Mouse (Mus musculus): ENCODE measurements around the gene Lgmn. TPM values are rescaled to one million over a fixed set of nuclear protein-coding genes. Genes with fewer than 3 reads are reported as not detected.

Gene Lgmn
- total and polyA plus RNA-seq, 3 experiments, result 38.5 to 49.9 (median 42.6) TPM

- peaks cover 7 to 10% of the 10 kb centered on the region in 2 experiments for H3K36me3 ChIP-seq (replicated peaks in 1 of 2; ENCODE audit: control insufficient read depth in 1 of 2, insufficient read depth in 1 of 2, low read length in 1 of 2)
- H3K27me3 ChIP-seq (replicated peaks), result peaks cover 2% of the 10 kb centered on the region
- peaks cover 3 to 8% of the 10 kb centered on the region in 2 experiments; a peak in 2 of 4 replicates for H3K4me1 ChIP-seq (ENCODE audit: control insufficient read depth in 1 of 2, insufficient read depth in 2 of 2)
- TF ChIP-seq MAFK (IDR thresholded peaks at IDR 0.05; ENCODE audit: insufficient replicate concordance, low read length) (no peak), HCFC1 (IDR thresholded peaks at IDR 0.05; ENCODE audit: low read depth, low read length) (no peak), UBTF (IDR thresholded peaks at IDR 0.05; ENCODE audit: low read depth, low read length) (no peak), MAZ (IDR thresholded peaks at IDR 0.05; ENCODE audit: low read depth, low read length) (no peak), MXI1 (IDR thresholded peaks at IDR 0.05; ENCODE audit: low read depth, low read length) (no peak), RAD21 (IDR thresholded peaks at IDR 0.05; ENCODE audit: low read depth, low read length) (no peak), ZMIZ1 (IDR thresholded peaks at IDR 0.05; ENCODE audit: low read depth, low read length) (no peak), PAX5 (IDR thresholded peaks at IDR 0.05; ENCODE audit: low read length) (no peak), CTCF (conservative IDR thresholded peaks at IDR 0.05 in 1 of 2, IDR thresholded peaks at IDR 0.05 in 1 of 2; ENCODE audit: low read depth in 2 of 2, low read length in 2 of 2) (no peak), EP300 (IDR thresholded peaks at IDR 0.05; ENCODE audit: low read length) (no peak), CHD1 (IDR thresholded peaks at IDR 0.05; ENCODE audit: low read depth, low read length) (no peak), MAX (IDR thresholded peaks at IDR 0.05; ENCODE audit: low read length) (no peak), USF1 (IDR thresholded peaks at IDR 0.05; ENCODE audit: low read depth, low read length) (no peak), BHLHE40 (IDR thresholded peaks at IDR 0.05; ENCODE audit: low read depth, low read length) (no peak), JUND (conservative IDR thresholded peaks at IDR 0.05; ENCODE audit: low read depth, low read length) (no peak), NRF1 (IDR thresholded peaks at IDR 0.05; ENCODE audit: low read depth, low read length) (no peak)
- no peak for DNase-seq (ENCODE audit: extremely low read depth)
- dilution Hi-C loops (cut with MboI; ENCODE audit: extremely low pct_ligation_motif_present, extremely low pct_unique_long_range_greater_than_20kb, low sequenced_read_pairs), result no loop called here
- no peaks in the 10 kb centered on the region for H3K9me3 ChIP-seq (replicated peaks; ENCODE audit: low read length)
- in situ Hi-C loops (cut with MboI; ENCODE audit: low pct_ligation_motif_present, low pct_unique_long_range_greater_than_20kb, low sequenced_read_pairs), result loop anchor here (5.0 kb wide), 1 partner anchor 486 kb away; no protein-coding TSS in a partner anchor
- H3K4me3 ChIP-seq (replicated peaks in 1 of 3; ENCODE audit: low read depth in 2 of 3, low read length in 2 of 3, poor library complexity in 1 of 3), result no peak overlapping the region
- H3K27ac ChIP-seq (ENCODE audit: insufficient read depth, low read depth), result no peak overlapping the region
- H3K4me2 ChIP-seq (ENCODE audit: insufficient read depth, low read depth, poor library complexity, severe bottlenecking), result no peak overlapping the region
- peaks cover 5% of the 10 kb centered on the region for H3K79me2 ChIP-seq (replicated peaks; ENCODE audit: control insufficient read depth, extremely low read depth, insufficient read depth, poor library complexity, severe bottlenecking)
- H3K9ac ChIP-seq (ENCODE audit: insufficient read depth, low read depth), result no peak overlapping the region
Measured at GRCm38 (mm10) chr12:102468136-102468535, 28.5 kb upstream of the Lgmn start.

- H3K9ac ChIP-seq (ENCODE audit: insufficient read depth, low read depth), result no peak overlapping the region
- no peak overlapping the region for H3K4me2 ChIP-seq (ENCODE audit: insufficient read depth, low read depth, poor library complexity, severe bottlenecking)
- H3K27ac ChIP-seq (ENCODE audit: insufficient read depth, low read depth), result no peak overlapping the region
- H3K4me1 ChIP-seq (ENCODE audit: control insufficient read depth in 1 of 2, insufficient read depth in 2 of 2), result peaks cover 0 to 5% of the 10 kb centered on the region in 2 experiments; a peak in 2 of 4 replicates
- no peaks in the 10 kb centered on the region for H3K9me3 ChIP-seq (replicated peaks; ENCODE audit: low read length)
- in situ Hi-C loops (cut with MboI; ENCODE audit: low pct_ligation_motif_present, low pct_unique_long_range_greater_than_20kb, low sequenced_read_pairs), result loop anchor here (5.0 kb wide), 1 partner anchor 482 kb away; no protein-coding TSS in a partner anchor
- no peak for DNase-seq (ENCODE audit: extremely low read depth)
- dilution Hi-C loops (cut with MboI; ENCODE audit: extremely low pct_ligation_motif_present, extremely low pct_unique_long_range_greater_than_20kb, low sequenced_read_pairs), result no loop called here
- TF ChIP-seq BHLHE40 (IDR thresholded peaks at IDR 0.05; ENCODE audit: low read depth, low read length), result peak; percentile 38; the same call in 1 of the 2 replicates
- peak; percentile 53 for TF ChIP-seq RAD21 (IDR thresholded peaks at IDR 0.05; ENCODE audit: low read depth, low read length)
- no peak for TF ChIP-seq ELF1 (IDR thresholded peaks at IDR 0.05; ENCODE audit: low read depth, low read length)
- TF ChIP-seq CTCF (conservative IDR thresholded peaks at IDR 0.05 in 1 of 2, IDR thresholded peaks at IDR 0.05 in 1 of 2; ENCODE audit: low read depth in 2 of 2, low read length in 2 of 2), result peak in 1 of 2 experiments; percentile 61; a peak in 2 of 4 replicates
- peak; percentile 30; the same call in 1 of the 2 replicates for TF ChIP-seq SMC3 (IDR thresholded peaks at IDR 0.05; ENCODE audit: low read depth, low read length)
- H3K27me3 ChIP-seq (replicated peaks), result peaks cover 2% of the 10 kb centered on the region
- H3K36me3 ChIP-seq (replicated peaks in 1 of 2; ENCODE audit: control insufficient read depth in 1 of 2, insufficient read depth in 1 of 2, low read length in 1 of 2), result no peaks in the 10 kb centered on the region
- H3K79me2 ChIP-seq (replicated peaks; ENCODE audit: control insufficient read depth, extremely low read depth, insufficient read depth, poor library complexity, severe bottlenecking), result no peaks in the 10 kb centered on the region
- H3K4me3 ChIP-seq (replicated peaks in 1 of 3; ENCODE audit: low read depth in 2 of 3, low read length in 2 of 3, poor library complexity in 1 of 3), result no peak overlapping the region
Measured at GRCm38 (mm10) chr12:102464650-102465049, 25.0 kb upstream of the Lgmn start.

Measured in CH12.LX (cell line).